Mouse (Mus musculus): ENCODE data around the gene Gcnt1.

Gcnt1 gene

DNA sequence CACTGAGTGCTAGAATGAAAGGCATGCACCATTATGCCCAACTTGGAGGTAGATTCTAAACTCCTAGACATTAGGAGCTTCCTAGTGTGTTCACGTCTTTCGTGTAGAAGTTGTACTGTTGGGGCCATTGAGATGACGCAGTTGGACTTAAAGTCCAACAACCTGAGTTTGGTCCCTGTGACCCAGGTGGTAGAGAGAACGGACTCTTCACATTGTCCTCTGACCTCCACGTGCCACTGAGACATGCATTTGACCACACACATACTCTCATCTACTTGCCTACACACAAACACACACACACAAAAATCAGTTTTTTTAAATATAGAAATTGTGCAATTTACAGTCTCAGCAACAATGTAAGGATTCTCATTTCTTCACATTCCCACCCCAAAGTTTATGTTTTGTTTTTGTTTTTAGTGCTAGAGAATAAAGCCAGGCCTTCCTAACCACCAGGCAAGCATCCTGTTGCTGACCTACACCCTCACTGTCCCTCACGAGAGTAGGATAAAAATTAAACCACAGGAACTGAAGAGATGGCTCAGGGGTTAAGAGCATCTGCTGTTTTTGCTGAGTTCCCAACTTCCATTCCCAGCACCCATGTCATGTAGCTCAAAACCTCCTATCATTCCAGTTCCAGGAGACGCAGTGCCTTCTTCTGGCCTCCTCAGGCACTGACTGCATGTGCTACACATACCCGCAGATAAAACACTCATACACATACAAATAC lies 6.1 kb downstream of the Gcnt1 start:
- DNase-seq (ENCODE audit: low read depth): no peak

- no peak for DNase-seq (ENCODE audit: low read depth)
Observed at GRCm38 (mm10) chr19:17364741-17365140, 7.9 kb downstream of the Gcnt1 start.

DNA sequence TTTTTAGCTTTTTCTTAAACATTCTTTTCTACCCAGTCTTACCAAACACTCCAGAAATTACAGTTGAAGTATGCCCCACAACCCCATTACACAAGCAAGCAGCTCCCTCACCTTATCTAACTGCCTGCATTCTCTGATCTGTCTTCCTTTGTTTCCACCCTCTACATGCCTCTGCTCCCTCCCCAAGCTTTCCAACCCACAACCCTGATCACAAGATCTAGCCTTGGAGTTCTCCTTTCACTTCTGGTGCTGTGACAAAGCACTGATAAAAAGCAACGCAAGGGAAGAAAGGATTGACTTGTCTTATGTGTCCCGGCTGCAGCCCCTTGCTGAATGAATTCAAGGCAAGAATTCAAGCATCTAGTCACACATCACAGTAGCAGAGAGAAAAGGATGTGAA lies 11.5 kb downstream of the Gcnt1 start:
- no peak for DNase-seq (ENCODE audit: low read depth)

DNA sequence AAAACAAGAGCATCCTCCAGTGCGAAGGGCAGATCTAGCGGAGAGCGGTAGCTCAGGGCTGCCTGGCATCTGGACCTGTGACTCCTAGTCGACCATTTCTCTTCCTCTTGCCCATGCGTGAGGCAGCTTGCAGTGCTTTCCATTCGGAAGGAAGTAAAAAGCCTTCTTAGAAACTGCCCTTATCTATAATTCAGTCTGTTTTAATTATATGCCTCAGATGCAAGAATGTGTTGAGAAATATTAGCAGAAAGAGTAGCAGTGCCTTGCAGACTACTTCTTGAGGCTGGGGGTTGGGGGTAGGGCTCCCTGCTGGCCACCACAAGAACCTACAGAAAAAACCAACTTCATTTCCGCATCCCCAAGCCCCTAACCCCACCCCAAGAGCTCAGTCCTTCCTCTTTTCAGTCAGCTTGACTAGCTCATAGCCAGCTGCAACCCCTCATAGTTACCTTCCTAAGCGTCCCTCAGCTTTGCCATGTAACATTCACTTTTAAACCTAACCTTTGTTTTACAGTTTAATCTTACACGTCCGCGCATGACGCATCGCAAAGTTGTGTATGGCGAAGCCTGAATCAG lies 13.2 kb downstream of the Gcnt1 start:
- DNase-seq (ENCODE audit: low read depth): no peak

DNA sequence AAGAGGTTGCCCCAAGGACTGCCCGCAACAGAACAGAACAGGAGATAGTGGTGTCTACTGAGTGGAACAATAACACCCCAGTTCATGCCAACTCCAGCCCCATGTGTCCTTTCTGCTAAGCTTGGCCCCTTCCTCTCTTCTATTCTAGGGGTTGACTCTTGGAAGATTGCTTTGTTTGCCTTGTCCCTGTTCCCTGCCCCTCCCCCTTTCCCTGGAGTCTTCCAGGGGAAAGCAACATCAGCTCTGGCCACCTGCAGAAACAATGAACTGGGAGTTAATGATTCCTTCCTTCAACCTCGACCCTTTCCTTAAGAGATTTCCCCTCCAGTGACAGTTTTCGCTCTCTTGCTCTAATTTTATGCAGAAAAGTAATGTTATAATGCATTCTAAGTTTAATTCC lies 15.3 kb downstream of the Gcnt1 start:
- DNase-seq (ENCODE audit: low read depth): no peak

- no peak for DNase-seq (ENCODE audit: low read depth)
Observed at GRCm38 (mm10) chr19:17356932-17357331, 15.7 kb downstream of the Gcnt1 start.

DNA sequence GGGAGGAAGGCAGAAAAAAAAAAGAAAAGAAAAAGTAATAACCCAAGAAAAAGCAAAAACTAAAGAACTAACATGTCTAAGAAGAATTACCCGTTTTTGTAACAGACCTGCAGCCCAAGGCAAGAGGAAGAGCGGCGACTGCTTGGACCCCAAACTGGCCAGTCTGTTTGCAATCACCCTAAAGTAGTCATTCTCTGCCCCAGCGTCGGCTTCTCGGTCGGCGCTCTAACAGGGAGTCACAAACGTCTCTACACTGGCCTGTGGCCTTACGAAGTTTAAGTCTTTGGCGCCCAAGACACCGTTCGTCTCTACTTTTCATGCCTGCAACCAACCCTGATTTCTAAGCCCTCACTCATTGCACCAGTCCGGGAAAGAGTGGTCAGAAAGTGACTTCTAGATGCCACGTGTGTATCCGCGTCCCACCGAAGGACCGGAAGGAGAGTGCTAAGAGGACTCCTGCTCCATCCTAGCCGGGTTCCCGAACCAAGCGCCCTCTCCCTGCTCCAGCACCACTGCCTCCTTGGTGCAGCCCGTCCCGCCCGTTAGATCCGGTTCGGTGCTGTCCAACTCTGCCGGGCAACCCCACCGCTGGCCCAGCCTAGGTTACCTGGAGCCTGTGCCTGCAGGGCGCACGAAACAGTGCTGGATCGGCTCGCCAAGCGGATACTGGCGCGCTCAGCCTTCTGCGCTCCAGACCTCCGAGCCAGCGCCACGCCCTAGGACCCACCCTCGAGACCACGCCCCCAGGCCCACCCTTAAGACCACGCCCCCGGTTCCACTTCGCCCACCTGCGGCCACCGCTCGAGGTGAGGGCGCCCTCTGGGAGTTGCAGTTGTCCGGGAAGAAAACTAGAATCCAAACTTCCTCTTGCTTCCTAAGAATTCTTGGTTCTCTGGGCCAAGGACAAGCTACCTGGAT lies 16.4 kb downstream of the Gcnt1 start:
- peak; percentile 51 for DNase-seq (ENCODE audit: low read depth)

DNA sequence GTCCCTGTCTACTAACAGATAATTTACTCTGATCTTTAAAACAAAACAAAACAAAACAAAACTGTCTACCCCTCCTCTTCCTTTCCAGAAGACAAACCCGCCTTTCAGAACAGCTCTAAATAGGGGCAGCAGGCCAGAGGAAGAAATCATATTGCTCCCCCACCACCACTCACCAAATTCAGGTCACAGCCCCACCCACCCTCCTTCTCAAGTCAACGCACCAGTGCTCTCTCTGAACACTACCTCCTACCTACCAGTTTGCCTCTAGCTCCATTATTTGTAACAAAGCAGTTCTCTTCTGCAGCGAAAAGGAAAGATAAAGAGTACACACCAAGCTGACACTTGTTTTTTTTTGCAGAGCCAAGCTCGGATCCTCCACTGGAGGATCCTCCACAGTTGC lies 17.3 kb downstream of the Gcnt1 start:
- DNase-seq (ENCODE audit: low read depth): no peak

DNA sequence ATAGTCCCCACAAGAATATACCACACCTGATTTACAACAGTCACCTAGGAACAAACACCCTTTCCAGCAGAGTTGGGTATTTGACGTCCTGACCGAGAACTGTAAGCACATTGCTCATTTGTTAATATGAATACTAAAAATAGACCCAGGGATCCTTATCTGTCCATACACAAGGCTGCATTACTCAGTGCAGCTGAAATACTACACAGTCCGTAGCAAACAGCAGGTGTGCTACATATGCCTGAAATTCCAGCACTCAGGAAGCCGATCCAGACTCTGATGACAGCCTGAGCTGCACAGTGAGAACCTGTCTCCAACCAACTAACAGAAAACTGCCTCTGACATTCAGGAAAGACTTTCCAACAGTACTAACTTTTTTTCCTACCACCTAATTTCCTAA lies 17.8 kb downstream of the Gcnt1 start:
- DNase-seq (ENCODE audit: low read depth): no peak

DNA sequence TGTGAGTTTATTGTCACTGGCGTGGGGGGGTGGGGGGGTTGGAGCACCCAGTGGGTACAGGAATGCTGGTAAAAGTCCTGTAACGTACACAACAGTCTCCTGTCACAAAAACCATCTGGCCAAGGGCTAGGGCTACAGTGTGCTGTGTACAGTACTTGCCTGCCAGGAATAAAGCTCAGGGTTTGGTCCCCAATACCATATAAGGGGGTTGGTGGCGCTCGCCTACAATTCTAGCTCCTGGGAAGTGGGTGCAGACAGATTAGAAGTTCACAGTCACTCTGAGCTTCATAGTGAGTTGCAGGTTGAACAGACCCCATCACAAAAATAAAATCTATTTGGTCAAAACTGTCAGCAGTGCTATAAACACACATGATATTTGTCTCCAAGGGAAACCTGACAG lies 18.3 kb downstream of the Gcnt1 start:
- DNase-seq (ENCODE audit: low read depth): no peak

DNA sequence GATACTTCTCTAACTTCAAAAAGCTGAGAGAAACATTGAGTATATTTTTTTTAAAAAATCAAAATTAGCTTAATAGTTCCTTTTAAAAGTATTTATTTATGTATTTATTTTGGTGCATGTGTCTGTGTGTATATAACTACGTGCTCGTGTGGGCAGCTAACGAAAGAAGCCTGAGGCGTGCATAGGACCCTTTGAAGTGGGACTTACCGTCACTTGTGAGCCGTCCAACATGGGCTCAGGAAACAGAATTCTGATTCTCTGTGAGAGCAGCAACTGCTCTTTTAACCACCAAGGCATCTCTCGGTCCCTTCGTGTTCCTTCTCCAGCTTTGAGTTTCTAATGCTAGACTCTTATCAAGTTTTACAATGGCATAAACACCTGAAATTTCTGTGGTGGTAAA lies 18.9 kb downstream of the Gcnt1 start:
- DNase-seq (ENCODE audit: low read depth): no peak

- no peak for DNase-seq (ENCODE audit: low read depth)
Observed at GRCm38 (mm10) chr19:17347852-17348251, 24.8 kb downstream of the Gcnt1 start.

- no peak for DNase-seq (ENCODE audit: low read depth)
Observed at GRCm38 (mm10) chr19:17346716-17347474, 25.7 kb downstream of the Gcnt1 start.

- no peak for DNase-seq (ENCODE audit: low read depth)
Observed at GRCm38 (mm10) chr19:17344881-17345280, 27.8 kb downstream of the Gcnt1 start.

GRCm38 (mm10) chr19:17339563-17339962 lies 33.1 kb downstream of the Gcnt1 start:
- no peak for DNase-seq (ENCODE audit: low read depth)

- DNase-seq (ENCODE audit: low read depth): no peak
Observed at GRCm38 (mm10) chr19:17337057-17337679, 35.5 kb downstream of the Gcnt1 start.

GRCm38 (mm10) chr19:17336646-17337045 lies 36.0 kb downstream of the Gcnt1 start:
- no peak for DNase-seq (ENCODE audit: low read depth)

DNA sequence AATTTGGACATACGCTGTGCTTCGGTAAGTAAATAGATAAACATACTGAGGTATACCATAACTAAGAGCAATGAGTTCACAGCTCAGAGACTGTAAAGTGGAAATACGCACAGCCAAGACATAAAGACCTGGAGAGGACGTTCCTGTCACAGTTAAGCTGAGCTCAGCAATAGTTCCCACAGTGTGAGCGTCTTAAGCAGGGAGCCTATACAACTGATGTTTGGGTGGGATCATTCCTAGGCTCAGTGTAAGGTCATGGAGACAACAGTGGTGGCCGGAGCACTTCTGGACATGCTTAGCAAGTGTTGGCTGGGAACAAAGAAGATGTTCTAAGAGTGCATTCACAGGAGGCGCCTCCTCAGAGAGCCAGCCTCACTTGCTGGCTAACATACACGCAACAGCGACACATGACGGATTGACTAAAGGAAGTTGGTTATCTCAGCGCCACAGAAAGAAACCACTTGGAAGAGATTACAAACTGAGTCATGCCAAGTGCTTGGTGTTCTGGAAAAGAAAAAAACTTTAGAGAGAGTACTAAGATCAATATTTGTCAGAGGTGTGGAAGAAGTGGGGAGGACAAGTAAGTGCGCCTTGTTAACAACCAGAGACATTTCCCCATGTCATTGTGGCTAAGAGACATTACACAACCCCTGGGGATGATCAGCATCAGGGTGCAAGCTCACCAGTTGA lies 37.9 kb downstream of the Gcnt1 start:
- DNase-seq (ENCODE audit: low read depth): no peak

- no peak for DNase-seq (ENCODE audit: low read depth)
Observed at GRCm38 (mm10) chr19:17333043-17333442, 39.6 kb downstream of the Gcnt1 start.

- DNase-seq (ENCODE audit: low read depth): no peak
Observed at GRCm38 (mm10) chr19:17328916-17329315, 43.7 kb downstream of the Gcnt1 start.

- DNase-seq (ENCODE audit: low read depth): no peak
Observed at GRCm38 (mm10) chr19:17327881-17328404, 44.7 kb downstream of the Gcnt1 start.

Data from c-Kit-positive CD71-negative TER-119-negative erythroid progenitor cells, embryonic 14.5 days (primary cell).